Mouse (Mus musculus) limb, embryonic 10.5 days (tissue): ENCODE results near the gene Aff1. TPM values are rescaled to one million over a fixed set of nuclear protein-coding genes. Genes with fewer than 3 reads are reported as not detected.

Experiments used
- DNase-seq: peaks from one replicate; pipeline ENCODE4 v3.0.0-alpha.2; 2017; ENCODE audit warnings: low spot score
- H3K27ac ChIP-seq: fragments of 300-500 bp; sonication (generic); 2 replicates; pipeline ENCODE4 v1.5.1; 2016; ENCODE audit warnings: mild to moderate bottlenecking
- H3K27me3 ChIP-seq: fragments of 300-500 bp; sonication (generic); 2 replicates; pipeline ENCODE4 v1.6.1; 2016; ENCODE audit warnings: low read depth, mild to moderate bottlenecking; ENCODE audit not compliant: poor library complexity, severe bottlenecking
- H3K36me3 ChIP-seq: fragments of 300-500 bp; sonication (generic); 2 replicates; pipeline ENCODE4 v1.6.1; 2016; ENCODE audit warnings: mild to moderate bottlenecking, moderate library complexity
- H3K4me1 ChIP-seq: fragments of 300-500 bp; sonication (generic); 2 replicates; pipeline ENCODE4 v1.6.1; 2016
- H3K4me3 ChIP-seq: fragments of 300-500 bp; sonication (generic); 2 replicates; pipeline ENCODE4 v1.5.1; 2016; ENCODE audit warnings: mild to moderate bottlenecking, moderate library complexity
- H3K9me3 ChIP-seq: fragments of 300-500 bp; sonication (generic); replicated peaks from 2 replicates; pipeline ENCODE4 v1.6.1; 2016; ENCODE audit warnings: mild to moderate bottlenecking
- WGBS: fragments of 180-500 bp; shearing (Covaris S2); methylation state at CpG from one replicate; pipeline ENCODE4 v1.1.7; 2016; 5-methylcytosine and 5-hydroxymethylcytosine counted together
- polyA plus RNA-seq: library from polyadenylated mRNA; unstranded; fragments of >200 nt; fragmentation: Nextera tagmentation; extraction: Ambion mirVana; gene quantifications from 2 replicates; pipeline ENCODE4 v1.2.1, GENCODE M21; 2016

Aff1 gene
- polyA plus RNA-seq, result 4.0 and 4.6 TPM in 2 replicates

DNA sequence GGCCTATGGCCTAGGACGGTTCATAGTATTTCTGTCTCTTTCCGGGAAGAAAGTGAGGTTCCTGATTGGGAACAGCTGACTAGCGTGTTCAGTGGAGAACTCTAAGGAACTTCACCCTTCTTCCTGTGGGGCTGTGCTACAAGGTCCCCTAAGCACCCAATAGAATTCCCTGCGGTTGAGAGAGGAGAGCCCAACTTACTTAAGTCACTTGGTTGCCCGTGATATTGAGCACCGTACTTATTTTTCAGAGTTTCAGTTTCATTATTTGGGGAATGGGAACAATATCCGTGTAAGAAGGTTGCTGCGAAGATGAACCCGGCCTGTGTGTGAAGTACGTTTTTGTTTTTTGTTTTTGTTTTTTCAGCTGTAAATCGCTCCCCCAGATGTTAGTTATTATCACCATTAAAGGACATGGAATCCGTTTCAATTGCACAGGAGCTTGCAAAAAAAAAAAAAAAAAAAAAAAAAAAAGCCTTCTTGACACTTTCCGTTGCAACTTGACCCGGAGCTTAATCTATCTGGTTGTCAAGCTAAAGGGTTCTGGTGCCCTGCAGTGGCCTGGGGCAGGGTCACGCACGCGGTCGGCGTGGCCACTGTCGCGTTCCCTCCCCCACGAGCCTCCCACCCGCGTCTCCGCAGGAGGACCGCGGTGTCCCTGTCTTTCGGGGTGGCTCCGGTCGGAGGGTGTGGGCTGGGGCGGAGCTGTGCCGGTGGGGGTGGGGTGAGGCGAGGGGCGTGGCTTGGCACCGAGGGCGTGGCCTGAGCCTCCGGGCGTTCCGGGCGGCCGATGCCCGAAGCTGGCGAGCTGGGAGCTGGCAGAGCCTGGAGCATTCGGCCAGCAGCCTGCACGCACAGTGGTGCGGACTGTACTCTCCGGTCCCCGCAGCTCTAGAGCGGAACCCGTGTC, at the start of gene Aff1:
Gene Aff1 (plus strand): TSS at position 751 of the 907 bp plus-strand sequence.
- H3K36me3 ChIP-seq, result no peaks in the 10 kb centered on the region
- WGBS, result 4% methylated on average over 50 of the region's 50 CpGs
- peaks cover 34% of the 10 kb centered on the region for H3K27me3 ChIP-seq
- no peaks in the 10 kb centered on the region for H3K9me3 ChIP-seq
- peak; percentile 91 for DNase-seq
- peak within 1 kb of the TSS; percentile 75 for H3K4me3 ChIP-seq
- H3K4me1 ChIP-seq, result peaks cover 22% of the 10 kb centered on the region
- H3K27ac ChIP-seq, result peak within 1 kb of the TSS; percentile 66

DNA sequence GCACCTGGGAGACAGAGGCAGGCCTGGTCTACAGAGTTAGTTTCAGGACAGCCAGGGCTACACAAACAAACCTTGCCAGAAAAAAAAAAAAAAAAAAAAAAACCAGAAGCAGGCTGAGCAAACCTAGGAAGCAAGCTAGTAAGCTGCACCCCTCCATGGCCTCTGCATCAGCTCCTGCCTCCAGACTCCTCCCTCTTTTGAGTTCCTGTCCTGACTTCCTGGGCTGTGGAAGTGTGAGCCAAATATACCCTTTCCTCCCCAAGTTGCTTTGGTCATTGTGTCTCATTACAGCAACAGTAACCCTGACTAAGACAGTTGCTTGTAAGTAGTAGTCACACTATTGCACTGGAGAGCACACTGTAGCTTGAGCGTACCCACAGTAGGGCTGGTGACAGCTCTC, 48.0 kb upstream of the Aff1 start:
- 0 out of 2 replicates have a peak, but pooled peaks cover 5% of the 10 kb centered on the region for H3K4me1 ChIP-seq
- no peaks in the 10 kb centered on the region for H3K27me3 ChIP-seq
- no peak for DNase-seq
- WGBS, result 94% methylated on average over 1 of the region's 1 CpGs
- H3K9me3 ChIP-seq, result no peaks in the 10 kb centered on the region
- H3K4me3 ChIP-seq, result no peak overlapping the region
- H3K27ac ChIP-seq, result no peak overlapping the region
- no peaks in the 10 kb centered on the region for H3K36me3 ChIP-seq

DNA sequence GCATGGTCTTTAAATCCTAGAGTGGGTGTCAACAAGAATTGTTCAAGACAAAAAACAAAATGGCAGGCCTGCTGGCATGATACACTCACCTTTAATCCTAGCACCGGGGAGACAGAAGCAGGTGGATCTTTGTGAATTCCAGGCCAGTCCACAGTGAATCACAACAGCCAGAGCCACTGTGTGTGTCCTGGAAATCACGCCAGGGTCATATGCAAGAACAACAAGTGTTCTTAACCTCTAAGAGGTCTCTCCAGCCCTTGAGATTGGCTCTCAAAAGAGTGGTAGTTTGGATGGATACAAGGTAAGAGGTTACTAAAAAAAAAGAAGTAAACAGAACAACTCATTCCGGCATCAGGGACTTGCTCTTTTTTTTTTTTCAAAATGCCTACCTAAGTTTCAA, 44.9 kb upstream of the Aff1 start:
- 86% methylated on average over 3 of the region's 3 CpGs for WGBS
- 0 out of 2 replicates have a peak, but pooled peaks cover 5% of the 10 kb centered on the region for H3K4me1 ChIP-seq
- no peak overlapping the region for H3K27ac ChIP-seq

DNA sequence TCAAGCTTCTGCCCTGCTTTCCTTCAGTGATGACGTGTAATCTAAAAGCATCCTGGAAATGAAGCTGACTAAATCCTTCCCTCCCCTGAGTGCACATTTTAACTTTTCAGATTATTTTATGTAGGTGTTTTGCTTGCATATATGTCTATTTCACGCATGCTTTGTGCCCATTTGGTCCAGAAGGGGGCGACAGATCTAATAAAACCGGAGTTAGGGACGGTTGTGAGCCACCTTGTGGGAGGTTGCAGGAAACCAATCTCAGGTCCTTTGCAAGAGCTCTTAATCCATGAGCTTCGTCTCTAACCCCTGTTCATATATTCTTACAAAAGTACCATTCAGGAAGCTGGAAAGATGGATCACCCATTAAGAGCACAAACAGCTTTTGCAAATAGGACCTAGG, 37.9 kb upstream of the Aff1 start:
- Histone ChIP-seq H3K27ac (no peak overlapping the region), H3K9me3 (no peaks in the 10 kb centered on the region), H3K4me3 (no peak overlapping the region), H3K27me3 (peaks cover 12% of the 10 kb centered on the region), H3K4me1 (0 out of 2 replicates have a peak, but pooled peaks cover 9% of the 10 kb centered on the region), H3K36me3 (no peaks in the 10 kb centered on the region)
- peak; percentile 61 for DNase-seq
- WGBS, result 29% methylated on average over 6 of the region's 6 CpGs

More for the DNA sequence above, 44.9 kb upstream of the Aff1 start:
- Histone ChIP-seq H3K36me3 (no peaks in the 10 kb centered on the region), H3K27me3 (no peaks in the 10 kb centered on the region), H3K9me3 (no peaks in the 10 kb centered on the region), H3K4me3 (no peak overlapping the region)
- no peak for DNase-seq

DNA sequence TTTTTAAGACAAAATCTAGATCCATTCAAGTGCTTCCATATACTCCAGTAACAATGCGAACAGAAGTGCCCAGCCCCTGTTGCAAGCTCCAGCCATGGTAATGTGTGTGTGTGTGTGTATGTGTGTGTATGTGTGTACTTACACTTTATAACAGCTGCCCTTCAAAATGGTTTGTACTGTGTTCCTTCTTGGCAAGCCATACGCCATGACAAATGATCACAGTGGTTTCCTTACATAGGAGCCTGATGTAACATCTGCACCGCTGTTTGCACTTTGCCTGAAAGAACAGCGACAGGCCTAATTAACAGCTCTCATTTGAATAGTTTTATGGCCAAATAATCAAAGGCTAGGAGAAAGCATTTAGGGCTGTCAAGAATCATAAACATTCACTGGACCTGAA, 37.4 kb upstream of the Aff1 start:
- H3K27me3 ChIP-seq, result peaks cover 12% of the 10 kb centered on the region
- no peaks in the 10 kb centered on the region for H3K36me3 ChIP-seq
- no peak for DNase-seq
- H3K4me1 ChIP-seq, result 0 out of 2 replicates have a peak, but pooled peaks cover 9% of the 10 kb centered on the region
- H3K9me3 ChIP-seq, result no peaks in the 10 kb centered on the region
- 67% methylated on average over 4 of the region's 4 CpGs for WGBS
- peak overlapping the region; percentile 64 for H3K4me3 ChIP-seq
- no peak overlapping the region for H3K27ac ChIP-seq

DNA sequence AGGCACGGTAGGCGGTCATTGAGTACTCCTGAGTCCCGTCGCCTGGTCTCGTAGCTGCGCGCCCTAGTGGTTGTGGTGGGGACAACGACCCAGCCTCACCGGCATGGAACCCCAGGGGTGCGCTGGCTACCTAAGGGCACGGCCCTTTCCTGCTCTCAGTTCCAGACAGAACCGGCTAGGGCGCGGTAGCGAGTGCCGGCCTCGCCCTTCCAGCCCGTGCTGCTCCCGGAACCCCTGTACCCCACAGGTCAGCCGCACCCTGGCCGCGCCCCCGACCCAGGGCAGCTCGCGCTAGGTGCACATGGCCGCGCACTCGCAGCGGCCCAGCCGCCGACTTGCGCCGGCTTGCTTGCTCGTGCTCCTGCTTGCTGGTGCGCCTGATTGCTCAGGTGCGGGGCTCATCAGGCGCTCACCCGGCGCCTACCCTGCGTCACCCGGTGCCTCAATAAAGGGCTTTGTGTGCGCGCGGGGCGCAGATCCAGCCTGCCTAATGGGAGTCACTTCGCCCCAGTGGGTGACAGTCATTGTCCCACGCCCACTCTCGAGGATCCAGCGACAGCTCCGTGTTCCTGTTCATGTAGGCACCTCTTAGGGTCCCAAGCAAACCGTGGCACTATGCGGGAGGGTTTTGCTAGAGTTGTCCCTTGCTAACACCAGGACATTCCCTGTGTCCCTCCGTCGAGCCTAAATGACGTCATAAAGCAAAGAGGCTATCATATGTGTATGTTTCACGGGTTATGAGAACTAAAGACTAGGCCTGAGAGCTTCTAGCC, 36.6 kb upstream of the Aff1 start, which contains the start of gene 1700016H13Rik:
Gene 1700016H13Rik (minus strand): TSS at position 665 of the 773 bp plus-strand sequence.
- DNase-seq, result peak; percentile 85
- Histone ChIP-seq H3K36me3 (no peaks in the 10 kb centered on the region), H3K4me1 (0 out of 2 replicates have a peak, but pooled peaks cover 9% of the 10 kb centered on the region), H3K4me3 (peak within 1 kb of the TSS; percentile 64), H3K27ac (peak within 1 kb of the TSS; percentile 85), H3K27me3 (peaks cover 12% of the 10 kb centered on the region), H3K9me3 (no peaks in the 10 kb centered on the region)
- WGBS, result under 1% methylated on average over 56 of the region's 56 CpGs

DNA sequence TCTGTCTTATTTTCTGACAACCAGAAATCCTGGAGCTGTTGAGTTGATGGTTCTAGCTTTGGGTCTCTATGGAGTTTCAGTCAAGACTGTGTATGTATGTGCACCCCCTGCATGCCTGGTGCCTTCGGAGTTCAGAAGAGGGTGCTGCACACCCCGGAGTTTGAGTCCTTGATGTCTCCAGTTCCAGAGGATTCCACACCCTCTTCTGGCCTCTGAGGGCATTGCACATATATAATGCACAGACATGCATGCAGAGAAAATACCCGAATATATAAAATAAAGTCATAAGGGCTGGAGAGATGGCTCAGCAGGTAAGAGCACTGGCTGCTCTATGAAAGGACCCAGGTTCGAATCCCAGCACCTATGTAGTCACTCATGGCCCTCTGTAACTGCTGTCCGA, 33.3 kb upstream of the Aff1 start:
- Histone ChIP-seq H3K36me3 (no peaks in the 10 kb centered on the region), H3K4me3 (no peak overlapping the region), H3K27ac (no peak overlapping the region), H3K4me1 (peaks cover 9% of the 10 kb centered on the region; the same call in 1 of the 2 replicates), H3K9me3 (no peaks in the 10 kb centered on the region), H3K27me3 (peaks cover 12% of the 10 kb centered on the region)
- no peak for DNase-seq
- 77% methylated on average over 5 of the region's 5 CpGs for WGBS

DNA sequence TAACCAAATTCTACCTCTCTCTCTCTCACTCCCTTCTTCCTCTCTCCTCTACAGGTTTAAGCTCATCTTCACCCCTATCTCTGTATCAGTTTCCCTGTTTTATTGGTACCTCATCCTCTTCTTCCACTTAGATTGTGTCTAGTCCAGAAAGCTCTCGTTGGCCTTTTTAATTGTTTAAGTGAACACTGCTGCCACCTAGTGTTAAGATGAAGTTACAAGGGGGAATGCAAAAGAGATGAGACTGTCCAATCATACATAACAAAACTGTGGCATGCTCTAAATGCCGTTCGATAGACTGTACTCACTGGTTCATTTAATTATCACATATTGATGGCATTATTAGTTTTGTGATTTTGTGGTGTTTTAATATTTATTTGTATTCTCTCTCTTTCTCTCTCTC, 32.6 kb upstream of the Aff1 start:
- Histone ChIP-seq H3K9me3 (no peaks in the 10 kb centered on the region), H3K4me1 (peaks cover 9% of the 10 kb centered on the region; the same call in 1 of the 2 replicates), H3K36me3 (no peaks in the 10 kb centered on the region), H3K4me3 (no peak overlapping the region), H3K27ac (no peak overlapping the region), H3K27me3 (peaks cover 12% of the 10 kb centered on the region)
- no peak for DNase-seq
- WGBS, result 55% methylated on average over 3 of the region's 3 CpGs

DNA sequence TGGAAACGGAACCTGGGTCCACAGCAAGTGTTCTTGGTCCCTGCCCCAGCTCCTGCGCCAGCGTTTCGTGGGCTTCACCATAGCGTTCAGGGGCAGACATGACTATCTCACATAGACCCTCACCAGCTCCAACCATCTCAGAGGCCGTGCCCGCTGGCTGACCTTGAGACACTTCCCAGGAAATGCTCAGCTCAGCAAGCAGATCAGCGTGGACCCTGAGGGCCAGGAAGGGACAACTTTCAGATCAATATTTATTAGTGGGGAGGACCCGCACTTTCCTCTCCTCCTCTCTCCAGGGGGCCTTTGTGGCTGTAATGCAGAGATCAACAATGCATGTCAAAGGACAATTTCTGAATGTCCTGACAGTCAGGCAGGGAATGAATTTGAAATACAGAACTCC, 27.2 kb upstream of the Aff1 start:
- H3K4me3 ChIP-seq, result no peak overlapping the region
- H3K27ac ChIP-seq, result no peak overlapping the region
- H3K36me3 ChIP-seq, result no peaks in the 10 kb centered on the region
- no peaks in the 10 kb centered on the region for H3K27me3 ChIP-seq
- no peaks in the 10 kb centered on the region; the same call in 1 of the 2 replicates for H3K4me1 ChIP-seq
- WGBS, result 80% methylated on average over 9 of the region's 9 CpGs
- H3K9me3 ChIP-seq, result no peaks in the 10 kb centered on the region
- DNase-seq, result no peak

DNA sequence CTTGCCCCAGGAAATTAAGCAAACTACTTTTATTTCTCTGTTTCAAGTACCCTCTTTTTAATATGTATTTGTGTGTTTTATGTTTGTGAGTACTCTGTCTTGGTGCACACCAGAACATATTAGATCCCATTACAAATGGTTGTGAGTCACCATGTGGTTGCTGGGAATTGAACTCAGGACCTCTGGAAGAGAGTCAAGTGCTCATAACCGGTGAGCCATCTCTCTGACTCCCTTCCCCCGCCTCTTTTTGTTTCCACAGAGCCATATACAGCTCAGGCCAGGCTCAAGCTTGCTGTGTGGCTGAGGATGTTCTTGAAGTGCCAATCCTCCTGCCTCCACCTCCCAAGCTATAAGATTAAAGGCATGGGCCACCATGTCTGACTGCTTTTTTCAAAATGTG, 26.3 kb upstream of the Aff1 start:
- 67% methylated on average over 2 of the region's 2 CpGs for WGBS
- H3K4me3 ChIP-seq, result no peak overlapping the region
- H3K36me3 ChIP-seq, result no peaks in the 10 kb centered on the region
- no peaks in the 10 kb centered on the region; the same call in 1 of the 2 replicates for H3K4me1 ChIP-seq
- H3K27ac ChIP-seq, result no peak overlapping the region
- no peaks in the 10 kb centered on the region for H3K27me3 ChIP-seq
- DNase-seq, result no peak
- H3K9me3 ChIP-seq, result no peaks in the 10 kb centered on the region

DNA sequence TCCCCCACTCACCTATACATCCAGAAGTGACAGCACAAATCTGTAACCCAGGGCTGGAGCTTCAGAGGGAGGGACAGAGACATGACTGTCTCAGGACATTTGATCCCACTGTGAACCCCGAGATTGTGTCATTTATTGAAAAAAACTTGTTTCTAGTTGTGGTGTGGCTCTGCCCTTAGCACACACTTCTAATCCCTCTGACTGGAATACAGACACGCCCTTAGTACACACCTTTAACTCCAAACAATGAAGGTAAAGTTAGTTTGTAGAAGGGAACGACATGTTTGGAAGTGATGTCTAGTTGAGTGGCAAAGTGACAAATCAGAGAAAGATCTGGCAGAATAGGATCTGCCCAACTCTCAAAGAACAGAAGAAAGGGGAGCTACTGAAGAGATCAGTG, 20.3 kb upstream of the Aff1 start:
- DNase-seq, result no peak
- WGBS, result 76% methylated on average over 3 of the region's 3 CpGs
- H3K9me3 ChIP-seq, result no peaks in the 10 kb centered on the region
- no peaks in the 10 kb centered on the region for H3K36me3 ChIP-seq
- no peak overlapping the region for H3K4me3 ChIP-seq
- no peak overlapping the region for H3K27ac ChIP-seq
- H3K4me1 ChIP-seq, result peaks cover 12% of the 10 kb centered on the region
- H3K27me3 ChIP-seq, result peaks cover 5% of the 10 kb centered on the region; the same call in 1 of the 2 replicates

DNA sequence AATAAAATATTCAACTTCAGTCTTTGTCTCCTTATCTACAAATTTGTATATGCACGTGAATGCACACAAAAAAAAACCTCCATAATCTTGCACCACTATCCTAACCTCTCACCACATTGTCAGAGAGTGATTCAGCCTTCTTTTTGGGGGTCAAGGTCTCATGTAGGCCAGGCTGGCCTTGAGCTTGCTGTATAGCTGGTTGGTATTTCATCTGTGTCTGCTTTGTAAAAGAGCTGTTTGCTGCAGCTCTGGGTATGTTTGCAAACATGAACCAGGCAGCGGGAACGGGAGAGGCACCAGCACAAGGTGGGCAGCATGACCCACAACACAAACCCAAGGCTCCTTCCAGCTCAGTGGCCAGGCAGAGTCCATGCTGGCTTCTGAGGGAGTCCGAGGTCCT, 18.6 kb upstream of the Aff1 start:
- H3K27ac ChIP-seq, result peak overlapping the region; percentile 38; the same call in 1 of the 2 replicates
- H3K4me3 ChIP-seq, result no peak overlapping the region
- H3K36me3 ChIP-seq, result no peaks in the 10 kb centered on the region
- peaks cover 5% of the 10 kb centered on the region; the same call in 1 of the 2 replicates for H3K27me3 ChIP-seq
- no peak for DNase-seq
- 82% methylated on average over 4 of the region's 4 CpGs for WGBS
- H3K4me1 ChIP-seq, result peaks cover 12% of the 10 kb centered on the region
- no peaks in the 10 kb centered on the region for H3K9me3 ChIP-seq
